Mouse (Mus musculus) CH12.LX (cell line): ENCODE data around the gene Sult6b2. TPM values are rescaled to one million over a fixed set of nuclear protein-coding genes. Genes with fewer than 3 reads are reported as not detected.

Source experiments
- DNase-seq: peaks from one replicate; pipeline ENCODE4 v3.0.0-alpha.2; 2013; ENCODE audit errors: extremely low read depth
- H3K27ac ChIP-seq: 2 replicates; pipeline ENCODE4 v1.5.1; 2012; ENCODE audit warnings: low read depth, mild to moderate bottlenecking, control low read depth, moderate library complexity; ENCODE audit not compliant: insufficient read depth
- H3K27me3 ChIP-seq: replicated peaks from 2 replicates; pipeline ENCODE3; 2012; ENCODE audit warnings: inconsistent platforms
- H3K36me3 ChIP-seq, 2 experiments: replicated peaks in 1 of 2; 2 replicates each; pipeline versions ENCODE3 to v1.6.1; 2012; ENCODE audit warnings: inconsistent platforms in 1 of 2, low read length in 1 of 2, mild to moderate bottlenecking in 1 of 2, mixed read lengths in 1 of 2, moderate library complexity in 1 of 2; ENCODE audit not compliant: control insufficient read depth in 1 of 2, insufficient read depth in 1 of 2
- H3K4me1 ChIP-seq, 2 experiments: 2 replicates each; pipeline ENCODE4 v1.6.1; 2012; ENCODE audit warnings: inconsistent platforms in 1 of 2, moderate library complexity in 1 of 2; ENCODE audit not compliant: insufficient read depth in 2 of 2, control insufficient read depth in 1 of 2
- H3K4me2 ChIP-seq: 2 replicates; pipeline ENCODE4 v1.6.1; 2012; ENCODE audit warnings: low read depth, mild to moderate bottlenecking, control low read depth; ENCODE audit not compliant: poor library complexity, insufficient read depth, severe bottlenecking
- H3K4me3 ChIP-seq, 3 experiments: fragments of 150-350 bp in 1 of 3; sonication (generic) in 1 of 3; replicated peaks in 1 of 3; 2 replicates each; pipeline versions ENCODE3 to v1.5.1; 2011 to 2012; ENCODE audit warnings: low read depth in 2 of 3, low read length in 2 of 3, mild to moderate bottlenecking in 2 of 3, moderate library complexity in 2 of 3, control low read depth in 1 of 3, improper control_type of control experiment in 1 of 3, inconsistent platforms in 1 of 3, mixed read lengths in 1 of 3; ENCODE audit not compliant: poor library complexity in 1 of 3
- H3K79me2 ChIP-seq: replicated peaks from 2 replicates; pipeline ENCODE4 v1.6.1; 2012; ENCODE audit warnings: mild to moderate bottlenecking, moderate library complexity; ENCODE audit not compliant: control insufficient read depth, poor library complexity, insufficient read depth, severe bottlenecking; ENCODE audit errors: extremely low read depth
- H3K9ac ChIP-seq: 2 replicates; pipeline ENCODE4 v1.6.1; 2012; ENCODE audit warnings: low read depth, mild to moderate bottlenecking, control low read depth, moderate library complexity; ENCODE audit not compliant: insufficient read depth
- H3K9me3 ChIP-seq: replicated peaks from 2 replicates; pipeline ENCODE3; 2012; ENCODE audit warnings: low read length, inconsistent platforms, mixed read lengths
- BHLHE40 ChIP-seq: IDR thresholded peaks from 2 replicates; pipeline ENCODE4 v1.6.1; 2011; ENCODE audit warnings: mild to moderate bottlenecking, low read depth, low read length, improper control_type of control experiment
- CTCF ChIP-seq, 2 experiments: IDR thresholded peaks in 1 of 2; conservative IDR thresholded peaks in 1 of 2; 2 replicates each; pipeline ENCODE4 v1.5.1; 2011 to 2012; ENCODE audit warnings: low read depth in 2 of 2, low read length in 2 of 2, improper control_type of control experiment in 1 of 2, inconsistent platforms in 1 of 2, mild to moderate bottlenecking in 1 of 2, moderate library complexity in 1 of 2
- E2F4 ChIP-seq: IDR thresholded peaks from 2 replicates; pipeline ENCODE4 v1.6.1; 2011; ENCODE audit warnings: low read depth, low read length, improper control_type of control experiment; ENCODE audit not compliant: insufficient replicate concordance
- ELF1 ChIP-seq: IDR thresholded peaks from 2 replicates; pipeline ENCODE4 v1.6.1; 2014; ENCODE audit warnings: low read depth, mild to moderate bottlenecking, inconsistent platforms, low read length, improper control_type of control experiment
- JUND ChIP-seq: conservative IDR thresholded peaks from 2 replicates; pipeline ENCODE4 v1.6.1; 2011; ENCODE audit warnings: low read depth, low read length, improper control_type of control experiment
- MAFK ChIP-seq: IDR thresholded peaks from 2 replicates; pipeline ENCODE4 v1.6.1; 2011; ENCODE audit warnings: low read length, improper control_type of control experiment; ENCODE audit not compliant: insufficient replicate concordance
- MAX ChIP-seq: IDR thresholded peaks from 2 replicates; pipeline ENCODE4 v1.6.1; 2011; ENCODE audit warnings: low read length, improper control_type of control experiment
- MAZ ChIP-seq: IDR thresholded peaks from 2 replicates; pipeline ENCODE4 v1.6.1; 2012; ENCODE audit warnings: low read depth, mild to moderate bottlenecking, inconsistent platforms, low read length, improper control_type of control experiment, moderate library complexity
- MXI1 ChIP-seq: IDR thresholded peaks from 2 replicates; pipeline ENCODE4 v1.6.1; 2011; ENCODE audit warnings: mild to moderate bottlenecking, low read depth, low read length, improper control_type of control experiment
- MYC ChIP-seq: IDR thresholded peaks from 2 replicates; pipeline ENCODE4 v1.6.1; 2011; ENCODE audit warnings: low read depth, mild to moderate bottlenecking, improper control_type of control experiment, low read length
- PAX5 ChIP-seq: IDR thresholded peaks from 2 replicates; pipeline ENCODE4 v1.6.1; 2012; ENCODE audit warnings: low read length, inconsistent platforms, mixed read lengths
- POLR2AphosphoS2 ChIP-seq: IDR thresholded peaks from 2 replicates; pipeline ENCODE4 v1.6.1; 2011; ENCODE audit warnings: low read depth, low read length, improper control_type of control experiment
- RAD21 ChIP-seq: IDR thresholded peaks from 2 replicates; pipeline ENCODE4 v1.6.1; 2011; ENCODE audit warnings: low read depth, mild to moderate bottlenecking, low read length, improper control_type of control experiment, moderate library complexity
- SIN3A ChIP-seq: IDR thresholded peaks from 2 replicates; pipeline ENCODE4 v1.6.1; 2012; ENCODE audit warnings: low read length, improper control_type of control experiment, inconsistent platforms
- SMC3 ChIP-seq: IDR thresholded peaks from 2 replicates; pipeline ENCODE4 v1.6.1; 2011; ENCODE audit warnings: low read depth, low read length, improper control_type of control experiment
- UBTF ChIP-seq: IDR thresholded peaks from 2 replicates; pipeline ENCODE4 v1.6.1; 2012; ENCODE audit warnings: low read depth, mild to moderate bottlenecking, inconsistent platforms, low read length, improper control_type of control experiment, moderate library complexity
- USF1 ChIP-seq: IDR thresholded peaks from 2 replicates; pipeline ENCODE4 v1.6.1; 2014; ENCODE audit warnings: low read depth, mild to moderate bottlenecking, inconsistent platforms, low read length, improper control_type of control experiment
- ZMIZ1 ChIP-seq: IDR thresholded peaks from 2 replicates; pipeline ENCODE4 v1.6.1; 2012; ENCODE audit warnings: low read depth, mild to moderate bottlenecking, inconsistent platforms, low read length, improper control_type of control experiment
- dilution Hi-C: fragments of 300-500 bp; cut with MboI; formaldehyde crosslinking; loops from 2 replicates; pipeline ENCODE4 v1.14.3; 2020; ENCODE audit warnings: low sequenced_read_pairs; ENCODE audit not compliant: extremely low pct_unique_long_range_greater_than_20kb, extremely low pct_ligation_motif_present
- in situ Hi-C: fragments of 300-500 bp; cut with MboI; formaldehyde crosslinking; loops from 3 replicates; pipeline ENCODE4 v1.14.3; 2019; ENCODE audit warnings: low sequenced_read_pairs, low pct_ligation_motif_present, low pct_unique_long_range_greater_than_20kb, mixed read lengths
- polyA plus RNA-seq: library from polyadenylated mRNA; unstranded; fragments of >175 nt; gene quantifications from 2 replicates; pipeline ENCODE4 v1.2.1, GENCODE M21; 2012; ENCODE audit warnings: low read depth; ENCODE audit not compliant: insufficient read length
- total RNA-seq, 2 experiments: library from RNA; depleted of rRNA; stranded (reverse); fragments of 300-350 nt in 1 of 2; fragments of >200 nt in 1 of 2; gene quantifications; 2 replicates each; pipeline ENCODE4 v1.2.3; 2012 to 2014

The Sult6b2 gene
- total and polyA plus RNA-seq, 3 experiments = 0.25 to 1.1 (median 0.54) TPM

DNA sequence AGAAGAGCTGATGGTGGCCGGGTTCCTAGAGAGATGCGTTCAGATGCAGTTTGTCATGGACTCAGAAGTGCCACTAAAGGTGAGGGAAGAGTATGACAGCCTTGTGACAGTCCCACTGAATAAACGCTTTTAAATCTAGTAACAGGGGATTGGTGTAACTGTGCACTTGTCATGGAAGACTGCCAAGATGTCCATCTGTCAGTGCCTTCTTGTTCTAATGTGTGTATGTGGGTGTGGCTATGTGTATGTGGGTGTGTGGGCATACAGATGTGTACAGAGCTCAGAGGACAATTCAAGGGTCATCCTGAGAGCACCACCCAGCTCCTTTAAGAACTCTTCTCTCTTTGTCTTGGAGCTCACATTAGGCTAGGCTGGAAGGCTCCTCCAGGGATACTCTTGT is 11.2 kb upstream of the Sult6b2 start:
- H3K79me2 ChIP-seq = no peaks in the 10 kb centered on the region
- no peak overlapping the region for H3K4me2 ChIP-seq
- no peak overlapping the region for H3K9ac ChIP-seq
- H3K4me3 ChIP-seq = no peak overlapping the region
- H3K27ac ChIP-seq = no peak overlapping the region
- no peak for TF ChIP-seq USF1
- TF ChIP-seq UBTF = no peak
- no peak for TF ChIP-seq RAD21
- no peak for TF ChIP-seq POLR2AphosphoS2
- TF ChIP-seq E2F4 = no peak
- TF ChIP-seq MYC = no peak
- no peak for TF ChIP-seq SIN3A
- TF ChIP-seq MAX = no peak
- TF ChIP-seq PAX5 = no peak
- H3K36me3 ChIP-seq = no peaks in the 10 kb centered on the region
- H3K4me1 ChIP-seq = peaks cover 4 to 15% of the 10 kb centered on the region in 2 experiments; a peak in 3 of 4 replicates
- in situ Hi-C loops (no loop called here), dilution Hi-C loops (no loop called here)
- H3K9me3 ChIP-seq = no peaks in the 10 kb centered on the region
- DNase-seq = no peak
- H3K27me3 ChIP-seq = no peaks in the 10 kb centered on the region

DNA sequence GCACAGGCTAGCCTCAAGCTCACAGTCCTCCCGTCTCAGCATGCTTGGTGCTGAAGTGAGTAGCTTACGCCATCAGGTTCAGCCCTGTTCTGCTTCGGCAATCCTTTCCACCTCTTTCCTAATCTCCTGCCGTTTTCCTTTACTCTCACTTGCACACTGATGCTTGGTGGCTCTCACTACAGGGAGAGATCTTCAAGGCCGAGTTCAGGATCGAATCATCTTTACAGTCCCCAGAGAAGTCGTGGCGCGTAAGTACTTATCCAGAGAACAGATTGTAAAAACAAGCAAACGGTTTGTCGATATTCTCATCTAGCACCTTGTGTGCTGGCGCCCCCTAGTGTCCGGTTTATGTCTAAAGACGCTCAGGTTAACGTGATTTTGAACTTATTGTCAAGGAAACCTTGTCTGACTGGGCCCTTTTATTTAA is 10.2 kb upstream of the Sult6b2 start:
- dilution Hi-C loops (no loop called here), in situ Hi-C loops (no loop called here)
- Histone ChIP-seq H3K27me3 (no peaks in the 10 kb centered on the region), H3K36me3 (no peaks in the 10 kb centered on the region), H3K4me3 (peak overlapping the region; percentile 25 to 48 (median 31)), H3K9ac (peak overlapping the region; percentile 67), H3K27ac (no peak overlapping the region), H3K79me2 (no peaks in the 10 kb centered on the region), H3K9me3 (no peaks in the 10 kb centered on the region), H3K4me2 (peak overlapping the region; percentile 69), H3K4me1 (peaks cover 4 to 24% of the 10 kb centered on the region in 2 experiments; a peak in 3 of 4 replicates)
- peak; percentile 94 for DNase-seq
- TF ChIP-seq MAX = peak; percentile 40; the same call in 1 of the 2 replicates
- TF ChIP-seq CTCF (conservative IDR thresholded peaks at IDR 0.05 in 1 of 2, IDR thresholded peaks at IDR 0.05 in 1 of 2; ENCODE audit: low read depth in 2 of 2, low read length in 2 of 2) = peak; percentile 84 to 94
- peak; percentile 80 for TF ChIP-seq SMC3
- TF ChIP-seq MAZ = 0 out of 2 replicates have a peak, but pooled peaks have one; percentile 15
- peak; percentile 31; the same call in 1 of the 2 replicates for TF ChIP-seq JUND
- no peak for TF ChIP-seq MAFK
- TF ChIP-seq ZMIZ1 = no peak
- TF ChIP-seq RAD21 = peak; percentile 91
- TF ChIP-seq BHLHE40 = no peak
- 0 out of 2 replicates have a peak, but pooled peaks have one; percentile 13 for TF ChIP-seq MXI1
- TF ChIP-seq UBTF = no peak
- no peak for TF ChIP-seq ELF1
